Mouse (Mus musculus) splenic B cell, adult 2 months (primary cell): ENCODE results near the gene Klhl9.

Experiments
- DNase-seq: peaks from one replicate; pipeline ENCODE4 v3.0.0-alpha.2; 2011; ENCODE audit warnings: low read depth, low spot score
- H3K27me3 ChIP-seq: 2 replicates; pipeline ENCODE4 v1.6.1; 2012; ENCODE audit warnings: mild to moderate bottlenecking, low read length, moderate library complexity, mixed read lengths; ENCODE audit not compliant: control insufficient read depth, poor library complexity, insufficient read depth, severe bottlenecking
- H3K36me3 ChIP-seq: 2 replicates; pipeline ENCODE4 v1.6.1; 2012; ENCODE audit warnings: mild to moderate bottlenecking, low read length, moderate library complexity, mixed read lengths; ENCODE audit not compliant: control insufficient read depth, poor library complexity, insufficient read depth, severe bottlenecking

Gene Klhl9

DNA sequence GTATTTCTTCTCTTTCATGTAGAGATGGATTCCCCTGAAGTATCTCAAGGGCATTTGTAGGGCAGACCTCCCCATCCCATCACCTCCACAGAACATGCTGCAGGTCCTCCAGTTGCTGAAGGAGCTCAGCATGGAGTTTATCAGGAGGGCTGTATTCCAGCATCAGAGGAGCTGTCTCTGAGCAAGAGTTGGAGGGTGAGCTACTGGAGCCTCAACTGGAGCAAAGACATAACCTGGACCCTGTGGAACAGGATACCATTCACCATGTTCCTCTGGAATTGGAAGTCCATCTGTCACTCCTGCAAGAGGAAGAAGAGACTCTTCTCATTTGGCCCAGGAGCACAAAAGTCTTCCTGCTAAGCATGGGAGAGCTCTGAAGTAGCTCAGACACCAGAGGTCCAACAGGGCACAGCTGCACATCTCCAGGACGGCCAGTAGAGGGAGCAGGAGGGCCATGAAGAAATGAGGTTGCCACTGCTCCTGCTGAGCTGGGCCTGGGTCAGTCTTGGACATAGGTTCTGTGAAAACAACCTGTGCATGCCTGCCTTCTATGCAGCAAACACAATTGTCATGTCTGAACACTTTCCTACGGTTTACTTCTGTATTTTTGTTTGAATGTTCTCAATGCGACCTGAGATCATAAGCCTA, 25.9 kb downstream of the Klhl9 start:
- DNase-seq, result peak; percentile 84
- H3K36me3 ChIP-seq, result no peaks in the 10 kb centered on the region
- no peaks in the 10 kb centered on the region for H3K27me3 ChIP-seq

DNA sequence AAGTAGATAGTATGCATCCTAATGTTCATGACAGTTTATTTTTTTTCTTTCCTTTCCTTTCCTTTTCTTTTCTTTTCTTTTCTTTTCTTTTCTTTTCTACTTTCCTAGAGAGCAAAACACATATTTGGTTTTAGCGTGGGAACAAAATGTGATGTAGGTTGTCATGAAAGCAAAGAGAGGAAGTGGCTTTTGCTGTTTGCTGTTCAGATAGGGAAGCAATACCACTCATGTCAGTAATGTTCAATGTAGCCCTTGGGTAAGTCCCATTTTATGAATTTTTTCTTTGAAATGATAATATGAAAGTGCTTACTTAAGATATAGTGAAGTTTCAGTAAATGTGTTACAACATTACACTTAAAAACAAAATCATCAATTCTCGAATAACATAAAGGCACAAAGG, 28.9 kb downstream of the Klhl9 start:
- H3K27me3 ChIP-seq, result no peaks in the 10 kb centered on the region
- no peaks in the 10 kb centered on the region for H3K36me3 ChIP-seq
- peak; percentile 59 for DNase-seq

DNA sequence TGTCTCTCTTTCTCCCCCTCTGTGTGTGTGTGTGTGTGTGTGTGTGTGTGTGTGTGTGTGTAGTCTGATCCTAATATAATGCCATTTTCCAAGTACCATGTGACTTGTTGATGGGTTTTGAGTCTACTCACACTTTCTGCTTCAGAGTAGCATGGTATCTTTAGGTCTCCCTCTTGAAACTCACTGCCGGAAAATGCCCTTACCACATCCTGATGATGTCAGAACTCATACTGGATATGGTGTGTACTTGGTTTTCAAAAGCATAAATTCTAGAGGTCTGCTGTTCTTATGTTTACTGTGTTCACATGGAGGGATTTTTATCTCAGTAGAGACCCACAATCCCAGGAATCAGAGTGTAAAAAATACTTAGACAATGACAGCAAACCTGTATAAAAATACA, 29.7 kb downstream of the Klhl9 start:
- no peaks in the 10 kb centered on the region for H3K36me3 ChIP-seq
- no peak for DNase-seq
- no peaks in the 10 kb centered on the region for H3K27me3 ChIP-seq

DNA sequence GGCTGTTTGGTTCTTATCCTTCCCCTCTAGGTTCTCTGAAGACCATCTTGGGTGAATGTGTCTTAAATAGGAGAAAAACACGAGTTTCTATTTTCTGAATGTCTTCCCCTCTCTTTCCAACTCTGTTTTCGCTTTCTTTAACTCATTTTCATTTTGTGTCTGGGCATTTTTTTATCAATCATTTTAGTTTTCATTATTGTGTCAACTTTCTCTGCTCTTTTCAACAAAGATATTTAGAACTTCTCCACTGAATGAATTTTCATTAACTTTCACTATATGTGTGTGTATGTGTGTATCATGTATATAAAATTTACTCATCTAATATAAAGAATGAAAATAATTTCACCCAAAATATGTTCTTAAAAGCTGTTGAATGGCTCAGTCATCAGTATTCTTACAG, 31.0 kb downstream of the Klhl9 start, which contains the start of gene Ifnab:
Gene Ifnab (minus strand): TSS at position 101 of the 400 bp plus-strand sequence.
- no peak for DNase-seq
- H3K27me3 ChIP-seq, result no peaks in the 10 kb centered on the region
- no peaks in the 10 kb centered on the region for H3K36me3 ChIP-seq

DNA sequence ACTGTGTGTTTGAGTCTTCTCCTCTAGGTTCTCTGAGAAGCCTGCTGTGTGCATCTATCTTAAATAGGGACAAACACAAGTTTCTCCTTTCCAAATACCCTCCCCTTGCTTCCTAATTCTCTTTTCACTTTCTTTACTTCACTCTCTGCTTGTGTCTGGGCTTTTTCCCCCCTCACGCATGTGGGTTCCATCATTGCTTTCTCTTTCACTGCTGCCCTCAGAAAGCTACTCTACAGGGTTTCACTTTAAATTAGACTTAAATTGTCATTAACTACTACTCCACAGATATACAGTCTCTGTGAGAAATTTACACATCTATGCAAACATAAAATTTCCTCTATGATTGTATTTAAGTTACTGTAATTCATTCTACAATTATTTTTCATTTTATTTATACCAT, 38.5 kb downstream of the Klhl9 start, which contains the start of gene Ifna2:
Gene Ifna2 (minus strand): TSS at position 101 of the 400 bp plus-strand sequence.
- no peak for DNase-seq
- H3K27me3 ChIP-seq, result no peaks in the 10 kb centered on the region
- H3K36me3 ChIP-seq, result no peaks in the 10 kb centered on the region

DNA sequence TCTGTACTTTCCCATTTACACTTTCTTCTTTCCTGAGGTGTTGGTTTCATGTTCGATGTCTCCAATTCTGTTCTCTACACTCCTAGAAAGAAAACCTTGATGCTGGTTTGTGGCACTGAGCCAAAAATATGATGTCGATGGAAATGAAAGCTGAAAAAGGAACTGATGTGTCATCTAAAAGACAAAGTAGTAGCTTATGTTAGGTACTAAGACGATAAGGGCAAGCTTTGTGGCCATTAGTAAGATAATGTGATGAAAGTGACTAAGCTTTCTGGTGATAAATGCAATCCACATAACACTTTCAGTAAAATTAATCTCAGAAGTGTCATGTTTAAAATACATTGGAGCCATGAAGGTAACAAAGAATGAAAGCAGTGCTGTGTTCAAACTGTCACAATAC, 40.9 kb downstream of the Klhl9 start:
- no peak for DNase-seq
- H3K27me3 ChIP-seq, result no peaks in the 10 kb centered on the region
- no peaks in the 10 kb centered on the region for H3K36me3 ChIP-seq

DNA sequence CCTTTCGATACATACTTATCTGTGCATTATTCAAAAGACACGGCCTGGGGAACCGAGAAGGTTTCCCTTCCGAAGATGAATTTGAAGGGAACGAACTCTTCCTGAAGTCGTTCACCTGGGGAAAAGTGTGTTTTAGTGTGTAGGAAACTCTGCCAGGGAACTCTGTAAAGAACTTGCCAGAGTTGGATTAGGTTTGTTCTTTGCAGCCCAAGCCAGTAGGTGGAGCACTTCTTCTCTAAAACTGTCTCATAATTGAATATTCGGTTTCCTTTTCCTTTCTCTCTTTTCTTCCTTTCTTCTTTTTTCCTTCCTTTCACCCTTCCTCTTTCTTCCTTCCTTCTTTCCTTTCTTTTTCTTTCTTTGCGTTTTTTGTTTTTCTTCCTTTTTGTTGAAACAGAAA, 41.9 kb downstream of the Klhl9 start:
- Histone ChIP-seq H3K36me3 (no peaks in the 10 kb centered on the region), H3K27me3 (no peaks in the 10 kb centered on the region)
- peak; percentile 58 for DNase-seq

DNA sequence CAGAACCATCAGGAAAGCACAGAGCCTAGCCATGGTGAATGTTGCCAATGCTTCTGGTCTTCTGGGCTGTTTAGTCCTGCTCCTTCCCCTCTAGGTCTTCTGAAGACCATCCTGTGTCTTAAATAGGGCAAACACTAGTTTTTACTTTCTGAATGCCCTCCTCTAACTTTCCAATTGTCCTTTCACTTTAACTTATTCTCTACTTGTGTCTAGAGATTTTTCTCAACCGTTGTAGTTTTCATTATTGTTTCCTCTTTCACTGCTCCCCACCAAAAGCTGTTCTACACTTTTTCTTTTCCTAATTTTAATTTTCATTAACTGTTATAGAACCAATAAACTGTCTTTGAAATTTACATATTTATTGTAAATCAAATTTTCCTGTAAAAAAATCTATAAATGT, 45.4 kb downstream of the Klhl9 start, which contains the start of gene Ifna16:
Gene Ifna16 (minus strand): TSS at position 101 of the 400 bp plus-strand sequence.
- Histone ChIP-seq H3K27me3 (no peaks in the 10 kb centered on the region), H3K36me3 (no peaks in the 10 kb centered on the region)
- no peak for DNase-seq
